Mouse (Mus musculus) frontal cortex, postnatal 10 days (tissue): Measurements from ENCODE around the gene Smim5.
A peak's percentile ranks its signal among the peaks of the same experiment; 100 is the strongest.

ENCODE experiments used
- DNase-seq, 2 experiments: peaks; one replicate each; pipeline ENCODE4 v3.0.0; 2022; ENCODE audit warnings: low spot score in 2 of 2, mixed read lengths in 1 of 2

Smim5 gene

DNA sequence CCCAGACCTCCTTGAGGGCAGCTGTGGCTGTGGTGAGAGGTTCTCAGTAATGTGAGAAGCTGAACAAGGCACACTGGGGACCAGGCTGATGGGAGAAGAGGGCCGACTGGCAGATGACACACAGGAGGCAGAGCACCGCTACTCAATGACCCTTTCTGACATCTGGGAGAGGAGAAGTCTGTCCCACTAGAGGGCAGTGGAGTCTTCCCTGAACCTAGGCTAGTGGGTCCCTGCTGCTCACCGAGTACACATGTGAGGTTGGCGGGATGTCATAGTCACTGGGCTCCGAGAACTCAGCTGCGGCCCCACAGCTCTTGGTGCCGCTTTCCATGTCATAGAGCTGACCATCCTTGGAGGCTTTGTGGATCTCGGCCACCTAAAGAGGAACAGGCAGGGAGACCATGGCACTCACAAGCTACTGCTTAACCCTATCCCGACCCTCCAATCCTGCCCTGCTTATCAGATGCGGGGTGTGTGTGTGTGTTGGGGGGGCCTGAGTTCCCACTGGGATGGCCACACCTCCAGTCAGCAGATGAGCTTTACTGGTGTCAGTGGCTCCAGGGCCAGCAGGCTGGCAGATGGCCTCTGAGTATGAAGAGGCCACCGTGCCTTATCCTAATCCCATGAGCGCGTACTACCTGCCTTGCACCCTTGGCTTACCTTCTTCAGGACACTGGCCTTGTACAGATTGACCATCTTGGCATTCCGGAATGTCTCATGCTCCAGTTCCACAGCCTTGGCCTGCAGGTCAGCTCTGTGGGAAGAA is 4.8 kb upstream of the Smim5 start:
- DNase-seq: no peak

GRCm38 (mm10) chr11:115898446-115898845 is 1.3 kb upstream of the Smim5 start:
- no peak for DNase-seq

GRCm38 (mm10) chr11:115898886-115899285 is 880 bp upstream of the Smim5 start:
- peak; percentile 29 to 57 for DNase-seq

- DNase-seq: no peak
Observed at GRCm38 (mm10) chr11:115900561-115901337, 983 bp downstream of the Smim5 start.

DNA sequence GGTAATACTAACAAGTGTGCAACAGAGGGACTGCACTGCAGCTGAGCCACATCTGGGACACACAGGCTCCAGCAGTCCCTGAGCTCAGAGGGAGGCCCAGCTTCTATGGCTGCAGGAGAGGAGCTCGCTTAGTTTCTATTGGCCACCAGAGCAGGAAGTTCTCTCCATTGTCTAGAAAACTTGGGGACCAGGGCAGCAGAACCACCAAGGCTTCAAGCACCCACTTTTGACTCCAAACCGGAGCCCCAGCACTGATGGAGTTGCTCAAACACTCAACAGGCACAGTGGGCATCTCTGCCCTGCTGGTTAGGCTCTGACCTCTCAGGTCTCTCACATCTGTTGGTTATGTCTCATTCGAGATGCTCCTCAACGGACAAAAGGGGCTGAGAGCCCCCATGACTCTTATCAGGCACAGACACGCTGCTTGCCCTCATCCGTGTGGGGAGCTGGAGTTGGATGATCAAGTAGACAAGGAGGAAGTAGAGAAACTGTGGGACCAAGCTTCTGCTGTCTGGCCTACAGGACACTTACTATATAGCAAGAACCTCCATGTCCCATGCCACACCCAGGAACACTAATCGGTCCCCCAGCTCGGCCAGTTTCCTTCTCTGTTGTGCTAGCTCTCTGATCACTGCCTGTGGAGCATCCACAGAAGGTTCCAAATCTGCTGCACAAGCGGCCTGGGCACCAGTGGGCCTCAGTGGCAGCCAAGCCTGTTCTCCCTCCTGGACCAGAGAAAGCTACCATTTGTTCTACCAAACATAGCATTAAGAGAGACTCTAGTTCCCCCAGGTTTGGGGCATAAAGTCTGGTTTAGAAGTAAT is 1.8 kb downstream of the Smim5 start:
- DNase-seq: no peak

DNA sequence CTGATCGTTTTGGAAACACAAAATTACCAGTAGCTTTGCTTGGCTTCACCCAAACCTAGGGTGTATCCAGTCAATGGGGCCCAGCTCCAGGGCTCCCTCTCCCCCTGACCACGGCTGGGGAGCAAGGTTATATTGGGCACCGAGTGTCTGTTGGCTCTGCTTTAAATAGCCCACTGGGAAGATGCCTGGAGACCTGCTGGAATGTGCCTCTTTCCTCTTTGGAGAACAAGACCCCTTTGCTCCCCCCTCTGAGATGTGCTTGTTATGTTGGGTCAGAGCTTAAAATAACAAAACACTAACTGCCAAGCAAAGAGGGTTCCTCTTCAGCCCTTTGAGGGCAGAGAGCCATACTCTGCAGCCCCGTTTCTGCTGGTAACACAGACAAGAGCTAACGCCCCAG is 2.4 kb downstream of the Smim5 start:
- DNase-seq: no peak

- no peak for DNase-seq
Observed at GRCm38 (mm10) chr11:115902831-115903230, 3.1 kb downstream of the Smim5 start.

GRCm38 (mm10) chr11:115903384-115904230 is 3.8 kb downstream of the Smim5 start:
- no peak for DNase-seq

GRCm38 (mm10) chr11:115904231-115904955 is 4.6 kb downstream of the Smim5 start:
- DNase-seq: no peak

GRCm38 (mm10) chr11:115904956-115905790 is 5.4 kb downstream of the Smim5 start:
- no peak for DNase-seq

DNA sequence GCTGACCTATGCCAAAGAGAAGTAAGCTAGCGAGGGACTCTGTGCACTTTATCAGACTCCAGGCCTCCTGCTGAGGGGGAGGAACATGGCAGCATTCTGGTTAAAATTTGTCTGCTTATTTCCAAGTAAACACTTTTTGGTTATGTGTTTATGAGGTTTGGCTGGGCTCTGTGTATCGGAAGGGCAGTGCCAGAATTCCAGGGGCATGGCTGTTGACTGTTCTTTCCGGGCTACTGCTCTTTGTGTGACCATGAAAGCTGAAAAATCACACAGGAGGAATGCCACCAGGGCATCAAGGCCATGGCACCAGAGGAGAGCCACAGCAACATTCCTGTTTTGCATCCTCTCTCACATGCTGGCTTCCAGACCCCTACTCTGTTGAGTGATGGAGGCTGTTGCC is 6.3 kb downstream of the Smim5 start:
- DNase-seq: no peak

GRCm38 (mm10) chr11:115906521-115906920 is 6.8 kb downstream of the Smim5 start:
- no peak for DNase-seq

DNA sequence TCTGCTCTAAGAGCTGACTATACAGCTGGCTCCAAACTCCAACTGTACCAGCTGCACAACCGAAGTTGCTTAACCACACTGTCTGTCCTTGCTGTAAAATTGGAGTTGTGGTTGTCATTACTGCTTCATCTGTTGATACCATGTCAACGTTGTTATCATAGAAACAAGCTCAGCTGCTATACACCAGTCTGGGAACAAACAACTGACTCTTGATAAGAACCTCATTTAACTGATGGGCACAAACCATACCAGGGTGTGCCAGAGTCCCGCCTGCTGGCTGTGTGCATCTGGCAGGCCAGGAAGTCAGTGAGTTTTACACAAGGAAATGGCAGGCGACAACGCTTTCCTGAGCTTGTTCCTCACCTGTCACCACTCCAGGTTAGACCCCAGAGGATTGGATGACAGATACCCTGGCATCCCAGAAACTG is 11.4 kb downstream of the Smim5 start:
- no peak for DNase-seq

DNA sequence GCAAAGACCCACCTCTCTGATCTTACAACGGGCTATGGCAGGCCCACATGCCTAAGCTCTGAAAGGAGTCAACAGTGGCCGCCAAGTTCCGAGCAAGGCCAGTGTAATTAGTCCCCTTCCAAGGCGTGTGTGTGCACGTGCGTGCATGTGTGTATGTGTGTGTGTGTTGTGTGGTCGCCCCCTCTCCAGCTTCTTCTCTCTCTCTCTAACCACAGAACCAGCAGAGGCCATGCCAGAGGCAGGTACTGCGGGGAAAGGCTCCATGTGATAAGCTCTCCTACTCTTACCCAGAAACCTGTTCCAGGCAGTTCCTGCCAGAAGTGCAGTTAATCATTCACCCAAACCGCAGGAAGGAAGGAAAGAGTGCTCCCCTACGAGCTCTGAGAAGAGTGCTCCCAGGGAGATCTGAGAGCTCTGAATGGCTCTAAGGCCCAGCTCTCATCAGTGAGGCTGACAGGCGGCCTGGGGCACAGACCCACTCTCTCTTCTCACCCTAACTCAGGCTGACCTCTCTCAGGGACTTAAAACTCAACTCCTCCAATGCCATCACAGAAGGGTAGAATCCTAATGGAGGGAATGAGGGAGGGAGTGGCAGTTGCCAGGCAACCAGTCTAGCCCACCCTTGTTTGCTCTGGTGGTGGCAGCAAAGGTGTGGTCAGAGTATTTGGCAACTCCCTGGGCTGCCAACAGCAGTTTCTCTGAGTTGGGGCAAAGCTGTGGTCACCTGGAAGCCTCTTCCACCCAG is 12.0 kb downstream of the Smim5 start, which contains the start of gene Smim6:
Gene Smim6 (plus strand): TSS at position 386 of the 745 bp plus-strand sequence.
- no peak for DNase-seq

DNA sequence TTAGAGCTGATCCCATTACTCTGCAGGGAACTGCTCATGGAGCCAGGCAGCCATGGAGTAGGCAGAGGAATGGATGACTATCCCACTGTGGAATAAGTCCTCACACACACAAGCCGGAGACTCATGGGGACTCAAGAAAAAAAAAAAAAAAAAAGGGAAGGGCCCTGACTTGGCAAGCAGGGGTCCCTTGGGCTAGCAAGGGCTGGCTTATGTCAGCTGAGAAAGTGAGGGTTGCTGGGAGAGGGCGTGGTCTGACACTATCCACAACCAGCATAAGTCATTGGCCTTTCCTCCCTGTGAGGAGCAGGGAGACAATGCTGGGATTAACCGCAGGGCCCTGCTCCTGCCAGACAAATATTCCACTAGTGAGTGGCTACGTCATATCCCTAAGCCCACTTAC is 16.8 kb downstream of the Smim5 start:
- DNase-seq: no peak

- DNase-seq: no peak
Observed at GRCm38 (mm10) chr11:115918637-115919036, 18.9 kb downstream of the Smim5 start.

GRCm38 (mm10) chr11:115919073-115919472 is 19.3 kb downstream of the Smim5 start:
- DNase-seq: no peak

- no peak for DNase-seq
Observed at GRCm38 (mm10) chr11:115920110-115920818, 20.5 kb downstream of the Smim5 start.
